Mouse (Mus musculus) kidney, adult 2 months (tissue): Measurements from ENCODE around the gene Clstn1.

Experiments used
- CTCF ChIP-seq: fragments of 200-500 bp; conservative IDR thresholded peaks from 2 replicates; pipeline ENCODE4 v1.5.1; 2011; ENCODE audit warnings: low read depth, mild to moderate bottlenecking, control low read depth, low read length, moderate library complexity, mixed read lengths; ENCODE audit not compliant: insufficient read depth, insufficient read length
- POLR2A ChIP-seq: fragments of 200-500 bp; IDR thresholded peaks from one replicate; pipeline ENCODE4 v1.6.1; 2011; ENCODE audit warnings: low read depth, low read length, control low read depth

DNA sequence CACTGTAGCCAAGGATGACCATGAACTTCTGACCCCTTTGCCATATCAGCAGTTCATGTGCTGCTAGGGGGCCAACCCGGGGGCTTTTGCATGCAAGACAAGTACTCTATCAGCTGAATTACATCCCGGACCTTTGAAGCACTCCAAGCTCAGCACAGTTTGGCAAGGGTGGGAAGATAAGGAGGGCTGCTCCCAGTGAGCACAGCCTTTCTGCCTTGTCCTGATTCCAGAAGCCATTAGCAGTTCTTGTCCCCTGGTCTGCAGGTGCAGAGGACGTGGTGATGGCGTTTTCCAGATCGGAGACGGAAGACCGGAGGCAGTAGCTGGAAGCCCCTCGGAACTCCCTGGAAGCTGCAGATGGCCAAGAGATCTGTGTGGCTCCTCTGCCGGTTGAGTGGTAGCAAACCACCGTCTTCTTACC lies 22.3 kb upstream of the Clstn1 start:
- TF ChIP-seq CTCF (no peak), POLR2A (no peak)
